Mouse (Mus musculus): Measurements from ENCODE around the gene Sarm1.

DNA sequence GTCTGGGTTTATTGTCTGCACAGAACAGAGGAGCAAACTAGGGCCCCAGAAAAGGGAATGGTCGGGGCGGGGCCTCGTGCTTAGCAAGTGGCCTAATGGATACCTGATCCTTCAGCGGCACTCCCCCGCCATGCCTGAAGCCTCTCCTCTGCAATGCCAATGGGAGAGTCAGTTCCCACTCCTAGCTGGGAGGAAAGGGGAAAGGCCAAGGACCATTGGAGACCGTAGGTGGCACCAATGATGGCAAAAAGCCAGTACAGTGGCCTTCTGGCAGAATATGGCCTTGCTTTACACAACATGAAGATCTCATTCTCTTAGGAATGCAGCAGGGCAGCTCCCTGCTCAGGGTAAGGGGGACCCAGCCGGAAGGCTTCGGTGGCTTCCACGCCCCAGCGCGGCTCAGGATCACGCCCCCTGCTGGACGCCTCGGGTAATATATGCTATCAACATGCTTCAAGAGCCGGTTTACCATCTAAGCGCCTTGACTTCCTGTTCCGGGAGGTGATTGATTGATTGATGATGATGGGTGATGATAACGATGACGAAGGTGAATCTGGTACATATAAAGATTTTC, 61.7 kb downstream of the Sarm1 start:
- TF ChIP-seq POLR2A (IDR thresholded peaks at IDR 0.05; ENCODE audit: control insufficient read depth, extremely low read depth, insufficient read depth, low read length, poor library complexity) (no peak), CTCF (IDR thresholded peaks at IDR 0.05; ENCODE audit: borderline replicate concordance, control insufficient read depth, extremely low read depth, insufficient read depth, low read length, poor library complexity) (peak; percentile 87)

Measured in thymus, adult 2 months (tissue).